Mouse (Mus musculus) gastrocnemius, postnatal 4 days (tissue): ENCODE measurements around the gene Xpo4. TPM values are rescaled to one million over a fixed set of nuclear protein-coding genes. Genes with fewer than 3 reads are reported as not detected.
"Not testable (repeated sequence)": the region's sequence is repeated elsewhere in the genome, so short reads cannot be mapped to it uniquely, and the experiment has no call there.

ENCODE experiments used
- DNase-seq, 2 experiments: peaks; one replicate each; pipeline ENCODE4 v3.0.0; 2021 to 2022; ENCODE audit warnings: low spot score in 2 of 2, mixed read lengths in 2 of 2
- total RNA-seq, 2 experiments: library from RNA; stranded (reverse); gene quantifications; 2 replicates each; pipeline ENCODE4 v1.2.3; 2021

The Xpo4 gene
- total RNA-seq, 2 experiments from 2014 or later = 21.6 to 21.7 TPM

GRCm38 (mm10) chr14:57684579-57684978 is 19.3 kb upstream of the Xpo4 start:
- peak in 1 of 2 experiments; percentile 69 for DNase-seq

GRCm38 (mm10) chr14:57682751-57683150 is 17.5 kb upstream of the Xpo4 start:
- no peak for DNase-seq

- DNase-seq = peak; percentile 73 to 80
These were observed 14.8 kb upstream of the Xpo4 start for GRCm38 (mm10) chr14:57679958-57680535.

- DNase-seq = no peak
These were observed 14.3 kb upstream of the Xpo4 start for GRCm38 (mm10) chr14:57679523-57679922.

GRCm38 (mm10) chr14:57675481-57675880 is 10.3 kb upstream of the Xpo4 start:
- no peak for DNase-seq

- no peak for DNase-seq
These were observed 359 bp upstream of the Xpo4 start for GRCm38 (mm10) chr14:57665628-57665950.

GRCm38 (mm10) chr14:57664311-57664821 is 864 bp downstream of the Xpo4 start:
- DNase-seq = peak in 1 of 2 experiments; percentile 24

- no peak for DNase-seq
These were observed 1.6 kb downstream of the Xpo4 start for GRCm38 (mm10) chr14:57663630-57664029.

GRCm38 (mm10) chr14:57658301-57658700 is 6.9 kb downstream of the Xpo4 start:
- no peak for DNase-seq

- no peak for DNase-seq
These were observed 7.7 kb downstream of the Xpo4 start for GRCm38 (mm10) chr14:57657500-57657899.

- not testable (repeated sequence) for DNase-seq
These were observed 8.7 kb downstream of the Xpo4 start for GRCm38 (mm10) chr14:57656519-57656918.

GRCm38 (mm10) chr14:57649501-57649900 is 15.7 kb downstream of the Xpo4 start:
- DNase-seq = no peak

- no peak for DNase-seq
These were observed 19.1 kb downstream of the Xpo4 start for GRCm38 (mm10) chr14:57646155-57646554.

GRCm38 (mm10) chr14:57639153-57639552 is 26.1 kb downstream of the Xpo4 start:
- no peak for DNase-seq

GRCm38 (mm10) chr14:57634141-57634540 is 31.1 kb downstream of the Xpo4 start:
- no peak for DNase-seq

- no peak for DNase-seq
These were observed 35.6 kb downstream of the Xpo4 start for GRCm38 (mm10) chr14:57629595-57629994.

GRCm38 (mm10) chr14:57622934-57623333 is 42.3 kb downstream of the Xpo4 start:
- no peak for DNase-seq

GRCm38 (mm10) chr14:57621699-57622098 is 43.5 kb downstream of the Xpo4 start:
- no peak for DNase-seq

GRCm38 (mm10) chr14:57620598-57621236 is 44.5 kb downstream of the Xpo4 start:
- no peak for DNase-seq

GRCm38 (mm10) chr14:57619487-57619886 is 45.7 kb downstream of the Xpo4 start:
- DNase-seq = peak in 1 of 2 experiments; percentile 25

- no peak for DNase-seq
These were observed 47.6 kb downstream of the Xpo4 start for GRCm38 (mm10) chr14:57617675-57618074.

- peak in 1 of 2 experiments; percentile 16 for DNase-seq
These were observed 48.8 kb downstream of the Xpo4 start for GRCm38 (mm10) chr14:57616339-57616965.
